Mouse (Mus musculus): ENCODE measurements around the gene Htr3a. TPM values are rescaled to one million over a fixed set of nuclear protein-coding genes. Genes with fewer than 3 reads are reported as not detected.

Htr3a gene
- total and polyA plus RNA-seq, 3 experiments: not detected

DNA sequence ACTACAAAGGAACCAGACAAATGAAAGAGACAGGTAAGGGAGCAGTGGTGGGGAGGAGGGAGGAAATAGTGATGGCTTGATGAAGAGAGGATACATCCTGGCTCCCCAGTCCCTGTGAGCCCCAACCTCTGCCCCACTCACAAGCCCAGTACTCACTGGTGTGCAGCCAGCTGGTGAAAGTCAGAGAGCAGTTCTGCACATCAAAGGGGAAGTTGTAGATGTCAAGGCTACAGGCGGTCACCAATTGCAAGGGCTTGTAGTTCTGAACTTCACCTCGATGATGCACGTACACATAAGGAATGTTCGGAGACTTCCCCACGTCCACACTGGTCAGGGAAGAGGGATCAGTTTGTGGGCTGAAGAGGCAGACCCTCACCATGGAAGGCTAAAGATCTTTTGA lies 6.5 kb downstream of the Htr3a start:
- no peak for TF ChIP-seq ZMIZ1 (IDR thresholded peaks at IDR 0.05; ENCODE audit: low read depth, low read length)
- no peak for TF ChIP-seq CTCF (conservative IDR thresholded peaks at IDR 0.05 in 1 of 2, IDR thresholded peaks at IDR 0.05 in 1 of 2; ENCODE audit: low read depth in 2 of 2, low read length in 2 of 2)
- no peak for TF ChIP-seq MXI1 (IDR thresholded peaks at IDR 0.05; ENCODE audit: low read depth, low read length)
- TF ChIP-seq NELFE (IDR thresholded peaks at IDR 0.05; ENCODE audit: low read depth, low read length): no peak
- TF ChIP-seq MAZ (IDR thresholded peaks at IDR 0.05; ENCODE audit: low read depth, low read length): no peak
- TF ChIP-seq MAFK (IDR thresholded peaks at IDR 0.05; ENCODE audit: insufficient replicate concordance, low read length): no peak
- TF ChIP-seq ZKSCAN1 (IDR thresholded peaks at IDR 0.05; ENCODE audit: borderline replicate concordance, low read depth, low read length): no peak
- TF ChIP-seq RAD21 (IDR thresholded peaks at IDR 0.05; ENCODE audit: low read depth, low read length): no peak
- no peak for TF ChIP-seq NRF1 (IDR thresholded peaks at IDR 0.05; ENCODE audit: low read depth, low read length)
- Histone ChIP-seq H3K79me2 (replicated peaks; ENCODE audit: control insufficient read depth, extremely low read depth, insufficient read depth, poor library complexity, severe bottlenecking) (no peaks in the 10 kb centered on the region), H3K9me3 (replicated peaks; ENCODE audit: low read length) (no peaks in the 10 kb centered on the region), H3K27me3 (replicated peaks) (peaks cover 71% of the 10 kb centered on the region), H3K4me3 (replicated peaks in 1 of 3; ENCODE audit: low read depth in 2 of 3, low read length in 2 of 3, poor library complexity in 1 of 3) (no peak overlapping the region), H3K27ac (ENCODE audit: insufficient read depth, low read depth) (no peak overlapping the region), H3K4me1 (ENCODE audit: control insufficient read depth in 1 of 2, insufficient read depth in 2 of 2) (peaks cover 0 to 8% of the 10 kb centered on the region in 2 experiments; a peak in 1 of 4 replicates), H3K4me2 (ENCODE audit: insufficient read depth, low read depth, poor library complexity, severe bottlenecking) (no peak overlapping the region), H3K36me3 (replicated peaks in 1 of 2; ENCODE audit: control insufficient read depth in 1 of 2, insufficient read depth in 1 of 2, low read length in 1 of 2) (no peaks in the 10 kb centered on the region), H3K9ac (ENCODE audit: insufficient read depth, low read depth) (no peak overlapping the region)
- dilution Hi-C loops (cut with MboI; ENCODE audit: extremely low pct_ligation_motif_present, extremely low pct_unique_long_range_greater_than_20kb, low sequenced_read_pairs): no loop called here
- no peak for DNase-seq (ENCODE audit: extremely low read depth)
- in situ Hi-C loops (cut with MboI; ENCODE audit: low pct_ligation_motif_present, low pct_unique_long_range_greater_than_20kb, low sequenced_read_pairs): no loop called here

GRCm38 (mm10) chr9:48903766-48904165 lies 7.1 kb downstream of the Htr3a start:
- no peak for TF ChIP-seq UBTF (IDR thresholded peaks at IDR 0.05; ENCODE audit: low read depth, low read length)
- TF ChIP-seq ELF1 (IDR thresholded peaks at IDR 0.05; ENCODE audit: low read depth, low read length): no peak
- TF ChIP-seq EP300 (IDR thresholded peaks at IDR 0.05; ENCODE audit: low read length): no peak
- no peak for TF ChIP-seq ZMIZ1 (IDR thresholded peaks at IDR 0.05; ENCODE audit: low read depth, low read length)
- no peak for TF ChIP-seq RCOR1 (conservative IDR thresholded peaks at IDR 0.05; ENCODE audit: low read depth, low read length)
- no peak for TF ChIP-seq TCF12 (IDR thresholded peaks at IDR 0.05; ENCODE audit: low read depth, low read length)
- no peak for TF ChIP-seq JUN (IDR thresholded peaks at IDR 0.05; ENCODE audit: insufficient read depth, low read depth, low read length)
- TF ChIP-seq USF1 (IDR thresholded peaks at IDR 0.05; ENCODE audit: low read depth, low read length): no peak
- no peak for TF ChIP-seq POLR2A (IDR thresholded peaks at IDR 0.05; ENCODE audit: low read depth, low read length)
- no peak for TF ChIP-seq IRF4 (IDR thresholded peaks at IDR 0.05; ENCODE audit: low read depth, low read length)
- TF ChIP-seq PAX5 (IDR thresholded peaks at IDR 0.05; ENCODE audit: low read length): no peak
- TF ChIP-seq TBP (conservative IDR thresholded peaks at IDR 0.05; ENCODE audit: low read depth, low read length): no peak
- TF ChIP-seq CTCF (conservative IDR thresholded peaks at IDR 0.05 in 1 of 2, IDR thresholded peaks at IDR 0.05 in 1 of 2; ENCODE audit: low read depth in 2 of 2, low read length in 2 of 2): no peak
- no peak for TF ChIP-seq GABPA (IDR thresholded peaks at IDR 0.05; ENCODE audit: insufficient replicate concordance, low read depth, low read length)
- TF ChIP-seq POLR2AphosphoS2 (IDR thresholded peaks at IDR 0.05; ENCODE audit: low read depth, low read length): no peak
- TF ChIP-seq NRF1 (IDR thresholded peaks at IDR 0.05; ENCODE audit: low read depth, low read length): no peak
- no peak for TF ChIP-seq HCFC1 (IDR thresholded peaks at IDR 0.05; ENCODE audit: low read depth, low read length)
- dilution Hi-C loops (cut with MboI; ENCODE audit: extremely low pct_ligation_motif_present, extremely low pct_unique_long_range_greater_than_20kb, low sequenced_read_pairs) (no loop called here), in situ Hi-C loops (cut with MboI; ENCODE audit: low pct_ligation_motif_present, low pct_unique_long_range_greater_than_20kb, low sequenced_read_pairs) (no loop called here)
- Histone ChIP-seq H3K4me1 (ENCODE audit: control insufficient read depth in 1 of 2, insufficient read depth in 2 of 2) (peaks cover 0 to 8% of the 10 kb centered on the region in 2 experiments; a peak in 1 of 4 replicates), H3K4me3 (replicated peaks in 1 of 3; ENCODE audit: low read depth in 2 of 3, low read length in 2 of 3, poor library complexity in 1 of 3) (no peak overlapping the region), H3K27me3 (replicated peaks) (peaks cover 66% of the 10 kb centered on the region), H3K9me3 (replicated peaks; ENCODE audit: low read length) (no peaks in the 10 kb centered on the region), H3K9ac (ENCODE audit: insufficient read depth, low read depth) (no peak overlapping the region), H3K36me3 (replicated peaks in 1 of 2; ENCODE audit: control insufficient read depth in 1 of 2, insufficient read depth in 1 of 2, low read length in 1 of 2) (no peaks in the 10 kb centered on the region), H3K27ac (ENCODE audit: insufficient read depth, low read depth) (no peak overlapping the region), H3K79me2 (replicated peaks; ENCODE audit: control insufficient read depth, extremely low read depth, insufficient read depth, poor library complexity, severe bottlenecking) (no peaks in the 10 kb centered on the region), H3K4me2 (ENCODE audit: insufficient read depth, low read depth, poor library complexity, severe bottlenecking) (no peak overlapping the region)
- no peak for DNase-seq (ENCODE audit: extremely low read depth)
